Mouse (Mus musculus) heart, embryonic 14.5 days (tissue): Measurements from ENCODE around the gene Tom1l1. TPM values are rescaled to one million over a fixed set of nuclear protein-coding genes. Genes with fewer than 3 reads are reported as not detected.

Source experiments
- ATAC-seq: fragments of 200-750 bp; cut with Nextera tagmentation; 2 replicates; pipeline ENCODE4 v1.8.0; 2017; ENCODE audit warnings: low read depth, moderate TSS enrichment; ENCODE audit not compliant: insufficient number of reproducible peaks, insufficient read depth, low FRiP score
- H3K27ac ChIP-seq, 2 experiments: fragments of 200-500 bp in 1 of 2; fragments of 300-500 bp in 1 of 2; sonication (generic) in 1 of 2; replicated peaks in 1 of 2; 2 replicates each; pipeline ENCODE4 v1.5.1; 2012 to 2014; ENCODE audit warnings: low read depth in 2 of 2, low read length in 2 of 2, control low read depth in 1 of 2, mild to moderate bottlenecking in 1 of 2, mixed read lengths in 1 of 2; ENCODE audit not compliant: control insufficient read depth in 1 of 2, insufficient read depth in 1 of 2
- H3K27me3 ChIP-seq: fragments of 300-500 bp; sonication (generic); 2 replicates; pipeline ENCODE4 v1.6.1; 2014; ENCODE audit warnings: mild to moderate bottlenecking, low read length, control low read depth; ENCODE audit not compliant: control insufficient read depth, insufficient read depth
- H3K36me3 ChIP-seq: fragments of 300-500 bp; sonication (generic); 2 replicates; pipeline ENCODE4 v1.6.1; 2014; ENCODE audit warnings: mild to moderate bottlenecking, control low read depth, low read length, mixed read lengths; ENCODE audit not compliant: control insufficient read depth, insufficient read depth
- H3K4me1 ChIP-seq, 2 experiments: fragments of 200-500 bp in 1 of 2; fragments of 300-500 bp in 1 of 2; sonication (generic) in 1 of 2; 2 replicates each; pipeline ENCODE4 v1.6.1; 2012 to 2014; ENCODE audit warnings: low read length in 2 of 2, control low read depth in 1 of 2, mixed read lengths in 1 of 2; ENCODE audit not compliant: control insufficient read depth in 2 of 2, insufficient read depth in 2 of 2
- H3K4me2 ChIP-seq: fragments of 300-500 bp; sonication (generic); 2 replicates; pipeline ENCODE4 v1.6.1; 2014; ENCODE audit warnings: mild to moderate bottlenecking, low read length
- H3K4me3 ChIP-seq, 2 experiments: fragments of 200-500 bp in 1 of 2; fragments of 300-500 bp in 1 of 2; sonication (generic) in 1 of 2; 2 replicates each; pipeline ENCODE4 v1.5.1; 2012 to 2014; ENCODE audit warnings: low read length in 2 of 2, mild to moderate bottlenecking in 2 of 2, control low read depth in 1 of 2, low read depth in 1 of 2, moderate library complexity in 1 of 2; ENCODE audit not compliant: control insufficient read depth in 1 of 2, insufficient read depth in 1 of 2
- H3K9ac ChIP-seq: fragments of 300-500 bp; sonication (generic); 2 replicates; pipeline ENCODE4 v1.6.1; 2014; ENCODE audit warnings: mild to moderate bottlenecking, low read length
- H3K9me3 ChIP-seq: fragments of 300-500 bp; sonication (generic); 2 replicates; pipeline ENCODE4 v1.6.1; 2016; ENCODE audit warnings: low read length, control low read depth; ENCODE audit not compliant: control insufficient read depth
- whole genome bisulfite sequencing: fragments of 180-500 bp; shearing (Covaris S2); extraction: QIAGEN DNeasy Blood & Tissue Kit; methylation state at CpG from one replicate; pipeline ENCODE4 v1.1.7; 2014; 5-methylcytosine and 5-hydroxymethylcytosine counted together
- polyA plus RNA-seq: library from polyadenylated mRNA; unstranded; fragments of >200 nt; fragmentation: Nextera tagmentation; extraction: Ambion mirVana; gene quantifications from 2 replicates; pipeline ENCODE4 v1.2.1, GENCODE M21; 2014

The Tom1l1 gene
- polyA plus RNA-seq, 1 experiment from 2014 or later = 36.9 TPM

GRCm38 (mm10) chr11:90685196-90685595 lies 3.0 kb downstream of the Tom1l1 start:
- Histone ChIP-seq H3K4me2 (no peak overlapping the region), H3K36me3 (peaks cover 34% of the 10 kb centered on the region), H3K27ac (no peak overlapping the region), H3K9ac (no peak overlapping the region), H3K27me3 (no peaks in the 10 kb centered on the region), H3K9me3 (no peaks in the 10 kb centered on the region), H3K4me1 (peaks cover 5 to 12% of the 10 kb centered on the region in 2 experiments; a peak in 3 of 4 replicates), H3K4me3 (no peak overlapping the region)
- no peak for ATAC-seq
- WGBS = 79% methylated on average over 6 of the region's 6 CpGs

GRCm38 (mm10) chr11:90684765-90685164 lies 3.4 kb downstream of the Tom1l1 start:
- Histone ChIP-seq H3K4me1 (peaks cover 5 to 12% of the 10 kb centered on the region in 2 experiments; a peak in 3 of 4 replicates), H3K4me2 (no peak overlapping the region), H3K27me3 (no peaks in the 10 kb centered on the region), H3K36me3 (peaks cover 38% of the 10 kb centered on the region), H3K9me3 (no peaks in the 10 kb centered on the region), H3K27ac (no peak overlapping the region), H3K4me3 (no peak overlapping the region), H3K9ac (no peak overlapping the region)
- WGBS = 62% methylated on average over 6 of the region's 6 CpGs
- ATAC-seq = no peak

DNA sequence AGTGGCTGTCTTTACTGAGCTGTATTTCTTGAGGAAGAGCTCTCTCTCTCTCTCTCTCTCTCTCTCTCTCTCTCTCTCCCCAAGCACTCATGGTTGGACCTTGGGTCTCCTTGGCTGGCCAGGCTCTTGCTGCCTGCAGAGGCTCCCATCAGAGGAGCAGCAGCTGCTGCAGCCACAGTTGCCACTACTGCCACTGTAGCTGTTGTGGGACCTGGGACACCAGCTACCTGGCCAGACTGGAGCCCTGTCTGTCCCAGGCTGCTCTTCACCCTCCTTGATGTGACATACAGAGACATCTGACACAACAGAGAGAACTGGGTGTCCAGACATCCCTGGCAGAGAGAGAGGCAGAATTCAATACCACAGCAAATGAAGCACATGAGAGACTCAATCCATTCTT lies 7.0 kb downstream of the Tom1l1 start:
- H3K4me1 ChIP-seq = peaks cover 5 to 28% of the 10 kb centered on the region in 2 experiments
- no peak overlapping the region for H3K9ac ChIP-seq
- H3K36me3 ChIP-seq = peaks cover 41% of the 10 kb centered on the region
- no peak for ATAC-seq
- H3K27ac ChIP-seq = no peak overlapping the region
- H3K4me3 ChIP-seq = no peak overlapping the region
- H3K4me2 ChIP-seq = no peak overlapping the region
- H3K9me3 ChIP-seq = no peaks in the 10 kb centered on the region
- no peaks in the 10 kb centered on the region for H3K27me3 ChIP-seq

GRCm38 (mm10) chr11:90678582-90678981 lies 9.6 kb downstream of the Tom1l1 start:
- ATAC-seq = no peak
- Histone ChIP-seq H3K9me3 (no peaks in the 10 kb centered on the region), H3K36me3 (peaks cover 40% of the 10 kb centered on the region), H3K27me3 (no peaks in the 10 kb centered on the region), H3K9ac (no peak overlapping the region), H3K4me1 (peaks cover 5 to 28% of the 10 kb centered on the region in 2 experiments), H3K4me2 (0 out of 2 replicates have a peak overlapping the region, but pooled peaks have one; percentile 39), H3K27ac (peak overlapping the region in 1 of 2 experiments; percentile 74), H3K4me3 (no peak overlapping the region)
- WGBS = 85% methylated on average over 5 of the region's 5 CpGs

DNA sequence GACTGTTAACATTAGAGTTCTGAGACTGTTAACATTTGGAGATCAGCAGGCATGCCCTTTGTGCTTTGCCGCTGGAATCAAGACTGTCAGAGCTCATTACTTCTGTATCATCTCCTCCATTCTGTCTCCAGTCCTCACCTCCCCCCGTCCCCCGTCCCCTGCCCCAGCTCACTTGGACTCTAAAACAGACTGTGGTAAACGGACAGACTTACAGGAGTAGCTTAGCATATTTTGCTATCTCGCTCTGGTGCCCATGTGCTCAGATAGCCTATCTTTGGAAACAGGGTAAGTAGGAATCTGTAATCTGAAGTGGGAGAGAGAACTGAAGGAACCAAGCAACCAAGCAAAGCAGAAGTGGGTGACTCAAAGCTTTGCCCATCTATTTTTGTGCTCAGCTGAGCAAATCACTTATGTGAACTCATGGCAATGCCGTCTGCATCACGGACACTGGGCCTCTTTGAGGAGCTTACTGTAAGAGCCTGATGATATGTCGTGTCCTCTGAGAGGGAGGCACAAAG lies 10.3 kb downstream of the Tom1l1 start:
- Histone ChIP-seq H3K36me3 (peaks cover 40% of the 10 kb centered on the region), H3K27me3 (no peaks in the 10 kb centered on the region), H3K9me3 (no peaks in the 10 kb centered on the region), H3K4me2 (peak overlapping the region; percentile 39), H3K4me3 (no peak overlapping the region), H3K4me1 (peaks cover 5 to 28% of the 10 kb centered on the region in 2 experiments), H3K27ac (peak overlapping the region; percentile 46 to 74), H3K9ac (no peak overlapping the region)
- peak; percentile 71; the same call in 1 of the 2 replicates for ATAC-seq
- 25% methylated on average over 8 of the region's 8 CpGs for WGBS

GRCm38 (mm10) chr11:90677027-90677426 lies 11.1 kb downstream of the Tom1l1 start:
- Histone ChIP-seq H3K4me2 (no peak overlapping the region; the same call in 1 of the 2 replicates), H3K27me3 (no peaks in the 10 kb centered on the region), H3K4me1 (peaks cover 5 to 28% of the 10 kb centered on the region in 2 experiments), H3K27ac (0 out of 4 replicates have a peak overlapping the region, but pooled peaks have one; percentile 3 to 6), H3K9me3 (no peaks in the 10 kb centered on the region), H3K4me3 (no peak overlapping the region), H3K9ac (no peak overlapping the region), H3K36me3 (peaks cover 39% of the 10 kb centered on the region)
- no peak for ATAC-seq
- 93% methylated on average over 7 of the region's 7 CpGs for WGBS

DNA sequence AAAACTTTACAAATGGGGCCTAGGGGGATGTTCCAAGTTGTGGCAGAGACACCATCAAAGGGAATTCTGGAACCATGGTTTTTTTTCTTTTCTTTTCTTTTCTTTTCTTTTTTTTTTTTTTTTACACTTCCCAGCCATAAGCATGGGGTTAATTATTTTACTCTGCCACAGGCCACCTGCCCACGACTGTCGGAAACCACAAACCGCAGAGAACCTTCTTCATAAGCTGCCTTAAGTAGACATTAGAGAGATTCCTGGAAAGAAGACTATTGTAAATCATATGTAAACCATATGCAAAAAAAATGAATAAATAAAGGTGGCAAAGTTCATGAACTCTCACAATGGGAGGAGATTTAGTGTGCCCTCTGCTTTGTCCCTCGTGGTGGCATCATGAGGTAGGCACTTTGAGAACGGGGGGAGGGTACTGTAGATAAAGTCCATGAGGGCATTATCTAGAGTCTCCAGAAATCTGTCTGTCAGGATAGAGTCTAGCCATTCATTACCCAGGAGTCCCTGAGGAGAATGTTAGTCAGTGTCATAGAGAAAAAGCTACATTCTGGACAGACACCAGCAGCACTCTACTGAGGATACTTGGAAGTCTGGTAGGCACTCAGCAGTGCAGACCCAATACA lies 12.6 kb downstream of the Tom1l1 start:
- no peaks in the 10 kb centered on the region for H3K9me3 ChIP-seq
- peaks cover 32% of the 10 kb centered on the region for H3K36me3 ChIP-seq
- H3K27ac ChIP-seq = no peak overlapping the region
- no peaks in the 10 kb centered on the region for H3K27me3 ChIP-seq
- H3K4me3 ChIP-seq = no peak overlapping the region
- no peak overlapping the region for H3K9ac ChIP-seq
- ATAC-seq = no peak
- peaks cover 5 to 28% of the 10 kb centered on the region in 2 experiments for H3K4me1 ChIP-seq
- 65% methylated on average over 5 of the region's 5 CpGs for whole genome bisulfite sequencing
- H3K4me2 ChIP-seq = no peak overlapping the region
